Mouse (Mus musculus) embryonic facial prominence, embryonic 13.5 days (tissue): ENCODE results near the gene Eml6. TPM values are rescaled to one million over a fixed set of nuclear protein-coding genes. Genes with fewer than 3 reads are reported as not detected.
A peak's percentile ranks its signal among the peaks of the same experiment; 100 is the strongest.
"Not testable (repeated sequence)": the region's sequence is repeated elsewhere in the genome, so short reads cannot be mapped to it uniquely, and the experiment has no call there.

ENCODE experiments used
- ATAC-seq: fragments of 200-750 bp; cut with Nextera tagmentation; 2 replicates; pipeline ENCODE4 v1.8.0; 2017; ENCODE audit warnings: low read depth; ENCODE audit not compliant: insufficient number of reproducible peaks, insufficient read depth, low FRiP score, low TSS enrichment
- H3K27ac ChIP-seq: fragments of 300-500 bp; sonication (generic); 2 replicates; pipeline ENCODE4 v1.5.1; 2015; ENCODE audit warnings: moderate library complexity, mild to moderate bottlenecking, inconsistent platforms
- H3K27me3 ChIP-seq: fragments of 300-500 bp; sonication (generic); 2 replicates; pipeline ENCODE4 v1.6.1; 2015; ENCODE audit warnings: mild to moderate bottlenecking, inconsistent platforms
- H3K36me3 ChIP-seq: fragments of 300-500 bp; sonication (generic); 2 replicates; pipeline ENCODE4 v1.6.1; 2015; ENCODE audit warnings: mild to moderate bottlenecking, inconsistent platforms
- H3K4me1 ChIP-seq: fragments of 300-500 bp; sonication (generic); 2 replicates; pipeline ENCODE4 v1.6.1; 2015; ENCODE audit warnings: inconsistent platforms
- H3K4me2 ChIP-seq: fragments of 300-500 bp; sonication (generic); 2 replicates; pipeline ENCODE4 v1.6.1; 2015; ENCODE audit warnings: moderate library complexity, mild to moderate bottlenecking, inconsistent platforms
- H3K4me3 ChIP-seq: fragments of 300-500 bp; sonication (generic); 2 replicates; pipeline ENCODE4 v1.5.1; 2015; ENCODE audit warnings: mild to moderate bottlenecking, inconsistent platforms
- H3K9ac ChIP-seq: fragments of 300-500 bp; sonication (generic); 2 replicates; pipeline ENCODE4 v1.6.1; 2015; ENCODE audit warnings: mild to moderate bottlenecking, inconsistent platforms
- H3K9me3 ChIP-seq: fragments of 300-500 bp; sonication (generic); 2 replicates; pipeline ENCODE4 v1.6.1; 2016; ENCODE audit warnings: inconsistent platforms
- WGBS: fragments of 180-500 bp; shearing (Covaris S2); methylation state at CpG from one replicate; pipeline ENCODE4 v1.1.7; 2015; ENCODE audit warnings: mixed read lengths; 5-methylcytosine and 5-hydroxymethylcytosine counted together
- polyA plus RNA-seq: library from polyadenylated mRNA; unstranded; fragments of >200 nt; fragmentation: Nextera tagmentation; extraction: Ambion mirVana; gene quantifications from 2 replicates; pipeline ENCODE4 v1.2.1, GENCODE M21; 2015

Eml6 gene
- polyA plus RNA-seq, 1 experiment from 2014 or later: 0.81 TPM

- H3K27ac ChIP-seq: no peak overlapping the region
- H3K4me1 ChIP-seq: no peaks in the 10 kb centered on the region
- no peak overlapping the region for H3K9ac ChIP-seq
- ATAC-seq: no peak
- no peaks in the 10 kb centered on the region for H3K27me3 ChIP-seq
- no peaks in the 10 kb centered on the region for H3K9me3 ChIP-seq
- no peaks in the 10 kb centered on the region for H3K36me3 ChIP-seq
- WGBS: 22% methylated on average over 3 of the region's 3 CpGs
- no peak overlapping the region for H3K4me2 ChIP-seq
- H3K4me3 ChIP-seq: no peak overlapping the region
Measured at GRCm38 (mm10) chr11:29839781-29840180, 186.1 kb downstream of the Eml6 start.

GRCm38 (mm10) chr11:29837066-29837465, 188.8 kb downstream of the Eml6 start:
- Histone ChIP-seq H3K9ac (no peak overlapping the region), H3K4me3 (no peak overlapping the region), H3K4me1 (no peaks in the 10 kb centered on the region), H3K27ac (no peak overlapping the region), H3K4me2 (no peak overlapping the region), H3K9me3 (no peaks in the 10 kb centered on the region), H3K27me3 (no peaks in the 10 kb centered on the region), H3K36me3 (no peaks in the 10 kb centered on the region)
- ATAC-seq: no peak

- Histone ChIP-seq H3K9ac (no peak overlapping the region), H3K4me1 (peaks cover 6% of the 10 kb centered on the region; the same call in 1 of the 2 replicates), H3K36me3 (no peaks in the 10 kb centered on the region), H3K27me3 (peaks cover 28% of the 10 kb centered on the region), H3K9me3 (no peaks in the 10 kb centered on the region), H3K4me2 (no peak overlapping the region), H3K27ac (no peak overlapping the region), H3K4me3 (no peak overlapping the region)
- 86% methylated on average over 2 of the region's 2 CpGs for WGBS
- ATAC-seq: no peak
Measured at GRCm38 (mm10) chr11:29827729-29828128, 198.1 kb downstream of the Eml6 start.

GRCm38 (mm10) chr11:29826001-29826400, 199.8 kb downstream of the Eml6 start:
- H3K9me3 ChIP-seq: no peaks in the 10 kb centered on the region
- no peak for ATAC-seq
- H3K4me1 ChIP-seq: peaks cover 6% of the 10 kb centered on the region; the same call in 1 of the 2 replicates
- H3K9ac ChIP-seq: no peak overlapping the region
- H3K27ac ChIP-seq: no peak overlapping the region
- no peak overlapping the region for H3K4me3 ChIP-seq
- no peaks in the 10 kb centered on the region for H3K36me3 ChIP-seq
- no peak overlapping the region for H3K4me2 ChIP-seq
- WGBS: 86% methylated on average over 1 of the region's 1 CpGs
- peaks cover 28% of the 10 kb centered on the region for H3K27me3 ChIP-seq

- H3K4me3 ChIP-seq: peak within 1 kb of the TSS; percentile 29
- WGBS: 43% methylated on average over 21 of the region's 21 CpGs
- H3K27ac ChIP-seq, H3K36me3 ChIP-seq, ATAC-seq, H3K4me1 ChIP-seq, H3K9me3 ChIP-seq: not testable (repeated sequence)
- 0 out of 2 replicates have a peak within 1 kb of the TSS, but pooled peaks have one; percentile 2 for H3K9ac ChIP-seq
- H3K27me3 ChIP-seq: peaks cover 28% of the 10 kb centered on the region
- peak within 1 kb of the TSS; percentile 59 for H3K4me2 ChIP-seq
Measured at GRCm38 (mm10) chr11:29825271-29825718, 200.5 kb downstream of the Eml6 start, which contains the start of gene 4931440F15Rik. Gene 4931440F15Rik (minus strand): TSS chr11:29825668.

- 17% methylated on average over 62 of the region's 62 CpGs for WGBS
Measured at GRCm38 (mm10) chr11:29824474-29825270, 201.2 kb downstream of the Eml6 start.

GRCm38 (mm10) chr11:29823141-29823540, 202.7 kb downstream of the Eml6 start:
- peaks cover 6% of the 10 kb centered on the region; the same call in 1 of the 2 replicates for H3K4me1 ChIP-seq
- whole genome bisulfite sequencing: 70% methylated on average over 2 of the region's 2 CpGs
- H3K9me3 ChIP-seq: no peaks in the 10 kb centered on the region
- no peak overlapping the region for H3K27ac ChIP-seq
- H3K9ac ChIP-seq: no peak overlapping the region
- H3K4me3 ChIP-seq: no peak overlapping the region
- no peak overlapping the region for H3K4me2 ChIP-seq
- H3K27me3 ChIP-seq: peaks cover 28% of the 10 kb centered on the region
- ATAC-seq: no peak
- H3K36me3 ChIP-seq: no peaks in the 10 kb centered on the region

More at GRCm38 (mm10) chr11:29824474-29825270, 201.2 kb downstream of the Eml6 start:
- H3K9me3 ChIP-seq, H3K4me1 ChIP-seq, H3K27ac ChIP-seq, H3K36me3 ChIP-seq, ATAC-seq: not testable (repeated sequence)
- H3K9ac ChIP-seq: 0 out of 2 replicates have a peak overlapping the region, but pooled peaks have one; percentile 2
- H3K4me2 ChIP-seq: peak overlapping the region; percentile 59
- H3K27me3 ChIP-seq: peaks cover 28% of the 10 kb centered on the region
- H3K4me3 ChIP-seq: peak overlapping the region; percentile 29

GRCm38 (mm10) chr11:29815670-29816069, 210.2 kb downstream of the Eml6 start:
- Histone ChIP-seq H3K9ac (no peak overlapping the region), H3K4me2 (no peak overlapping the region), H3K27me3 (no peaks in the 10 kb centered on the region), H3K36me3 (no peaks in the 10 kb centered on the region), H3K27ac (no peak overlapping the region), H3K9me3 (no peaks in the 10 kb centered on the region), H3K4me1 (no peaks in the 10 kb centered on the region), H3K4me3 (no peak overlapping the region)
- no peak for ATAC-seq

GRCm38 (mm10) chr11:29815261-29815660, 210.6 kb downstream of the Eml6 start:
- H3K27ac ChIP-seq: no peak overlapping the region
- no peaks in the 10 kb centered on the region for H3K27me3 ChIP-seq
- no peak overlapping the region for H3K4me3 ChIP-seq
- no peak overlapping the region for H3K9ac ChIP-seq
- no peak overlapping the region for H3K4me2 ChIP-seq
- no peak for ATAC-seq
- H3K36me3 ChIP-seq: no peaks in the 10 kb centered on the region
- 94% methylated on average over 3 of the region's 3 CpGs for WGBS
- no peaks in the 10 kb centered on the region for H3K4me1 ChIP-seq
- H3K9me3 ChIP-seq: no peaks in the 10 kb centered on the region

- no peak overlapping the region for H3K4me2 ChIP-seq
- H3K36me3 ChIP-seq: no peaks in the 10 kb centered on the region
- H3K4me1 ChIP-seq: no peaks in the 10 kb centered on the region; the same call in 1 of the 2 replicates
- H3K4me3 ChIP-seq: no peak overlapping the region
- no peak overlapping the region for H3K27ac ChIP-seq
- H3K9ac ChIP-seq: no peak overlapping the region
- ATAC-seq: no peak
- WGBS: 81% methylated on average over 1 of the region's 1 CpGs
- H3K9me3 ChIP-seq: no peaks in the 10 kb centered on the region
- no peaks in the 10 kb centered on the region for H3K27me3 ChIP-seq
Measured at GRCm38 (mm10) chr11:29813267-29813666, 212.6 kb downstream of the Eml6 start.

GRCm38 (mm10) chr11:29812475-29812874, 213.4 kb downstream of the Eml6 start:
- Histone ChIP-seq H3K4me1 (no peaks in the 10 kb centered on the region; the same call in 1 of the 2 replicates), H3K4me3 (no peak overlapping the region), H3K9me3 (no peaks in the 10 kb centered on the region), H3K9ac (no peak overlapping the region), H3K4me2 (no peak overlapping the region), H3K27me3 (no peaks in the 10 kb centered on the region), H3K36me3 (no peaks in the 10 kb centered on the region), H3K27ac (no peak overlapping the region)
- ATAC-seq: no peak
- WGBS: 75% methylated on average over 3 of the region's 3 CpGs

GRCm38 (mm10) chr11:29810324-29810723, 215.5 kb downstream of the Eml6 start:
- no peaks in the 10 kb centered on the region for H3K9me3 ChIP-seq
- no peak overlapping the region for H3K9ac ChIP-seq
- ATAC-seq: no peak
- H3K27me3 ChIP-seq: no peaks in the 10 kb centered on the region
- H3K4me1 ChIP-seq: no peaks in the 10 kb centered on the region; the same call in 1 of the 2 replicates
- WGBS: 85% methylated on average over 3 of the region's 3 CpGs
- H3K4me2 ChIP-seq: no peak overlapping the region
- H3K4me3 ChIP-seq: no peak overlapping the region
- H3K27ac ChIP-seq: no peak overlapping the region
- no peaks in the 10 kb centered on the region for H3K36me3 ChIP-seq
